Mouse (Mus musculus): ENCODE measurements around the gene Gpr39. TPM values are rescaled to one million over a fixed set of nuclear protein-coding genes. Genes with fewer than 3 reads are reported as not detected.

Gpr39 gene
- total and polyA plus RNA-seq, 2 experiments = 3.7 to 5.2 TPM

DNA sequence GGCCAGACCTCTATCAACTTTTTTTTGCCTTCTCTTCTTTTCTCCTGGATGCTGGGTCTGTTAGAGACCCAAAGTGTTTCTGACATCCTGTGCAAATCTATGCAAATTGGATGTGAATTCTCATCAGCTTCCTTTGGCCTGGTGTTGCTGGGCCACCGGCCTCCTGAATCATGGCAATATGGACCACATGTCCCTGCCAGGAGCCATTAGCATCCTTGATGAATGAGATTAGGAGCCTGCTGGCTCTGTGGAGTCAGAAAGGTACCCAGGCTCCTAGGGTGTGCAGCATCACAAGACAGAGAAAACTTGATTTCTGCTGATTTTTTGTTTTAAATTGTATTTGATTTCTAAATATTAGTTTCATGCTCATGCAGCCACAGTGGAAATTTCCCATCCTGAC is 85.3 kb downstream of the Gpr39 start:
- Histone ChIP-seq H3K36me3 (ENCODE audit: control insufficient read depth, insufficient read depth, low read length) (no peaks in the 10 kb centered on the region), H3K9ac (ENCODE audit: low read depth, low read length) (no peak overlapping the region), H3K27me3 (ENCODE audit: control insufficient read depth, insufficient read depth, low read length) (no peaks in the 10 kb centered on the region), H3K79me2 (ENCODE audit: control insufficient read depth, insufficient read depth, low read length) (no peaks in the 10 kb centered on the region; the same call in 1 of the 2 replicates), H3K4me3 (ENCODE audit: insufficient read depth, low read depth, low read length) (no peak overlapping the region), H3K27ac (replicated peaks; ENCODE audit: insufficient read depth, low read depth, low read length) (no peak overlapping the region), H3K4me1 (ENCODE audit: control insufficient read depth, insufficient read depth, low read length) (peaks cover 2% of the 10 kb centered on the region; the same call in 1 of the 2 replicates)
- TF ChIP-seq CTCF (IDR thresholded peaks at IDR 0.05; ENCODE audit: low read depth, low read length) (no peak), POLR2A (IDR thresholded peaks at IDR 0.05; ENCODE audit: extremely low read depth, insufficient read depth, low read length) (no peak)
- no peak for DNase-seq (ENCODE audit: extremely low read depth, low read depth, low spot score)
- WGBS = 94% methylated on average over 1 of the region's 1 CpGs

DNA sequence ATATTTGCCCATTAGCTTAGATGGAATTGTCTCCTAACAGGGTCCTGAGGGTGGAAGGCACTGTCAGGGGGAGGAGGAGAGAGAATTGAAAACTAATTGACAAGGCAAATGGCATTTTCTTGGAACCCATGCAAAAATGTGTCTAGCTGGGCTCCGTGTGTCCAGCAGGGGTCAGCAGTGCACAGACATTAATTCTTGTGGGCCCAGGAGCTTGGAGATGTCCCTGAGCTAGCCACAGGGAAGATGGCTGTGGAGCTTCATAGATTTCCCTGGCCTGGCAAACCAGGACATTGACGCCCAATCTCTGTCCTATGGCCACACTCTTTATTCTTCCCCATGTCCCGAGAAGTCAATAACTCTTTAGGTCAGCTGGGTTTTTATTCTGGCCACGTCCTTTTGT is 113.0 kb downstream of the Gpr39 start:
- no peak overlapping the region for H3K27ac ChIP-seq (replicated peaks; ENCODE audit: insufficient read depth, low read depth, low read length)
- WGBS = 49% methylated on average over 4 of the region's 4 CpGs
- H3K4me1 ChIP-seq (ENCODE audit: control insufficient read depth, insufficient read depth, low read length) = no peaks in the 10 kb centered on the region
- TF ChIP-seq POLR2A (IDR thresholded peaks at IDR 0.05; ENCODE audit: extremely low read depth, insufficient read depth, low read length) (no peak), CTCF (IDR thresholded peaks at IDR 0.05; ENCODE audit: low read depth, low read length) (peak; percentile 83)
- no peaks in the 10 kb centered on the region for H3K27me3 ChIP-seq (ENCODE audit: control insufficient read depth, insufficient read depth, low read length)
- no peaks in the 10 kb centered on the region for H3K79me2 ChIP-seq (ENCODE audit: control insufficient read depth, insufficient read depth, low read length)
- DNase-seq (ENCODE audit: extremely low read depth, low read depth, low spot score) = peak; percentile 21
- H3K36me3 ChIP-seq (ENCODE audit: control insufficient read depth, insufficient read depth, low read length) = no peaks in the 10 kb centered on the region
- no peak overlapping the region for H3K9ac ChIP-seq (ENCODE audit: low read depth, low read length)
- no peak overlapping the region for H3K4me3 ChIP-seq (ENCODE audit: insufficient read depth, low read depth, low read length)

DNA sequence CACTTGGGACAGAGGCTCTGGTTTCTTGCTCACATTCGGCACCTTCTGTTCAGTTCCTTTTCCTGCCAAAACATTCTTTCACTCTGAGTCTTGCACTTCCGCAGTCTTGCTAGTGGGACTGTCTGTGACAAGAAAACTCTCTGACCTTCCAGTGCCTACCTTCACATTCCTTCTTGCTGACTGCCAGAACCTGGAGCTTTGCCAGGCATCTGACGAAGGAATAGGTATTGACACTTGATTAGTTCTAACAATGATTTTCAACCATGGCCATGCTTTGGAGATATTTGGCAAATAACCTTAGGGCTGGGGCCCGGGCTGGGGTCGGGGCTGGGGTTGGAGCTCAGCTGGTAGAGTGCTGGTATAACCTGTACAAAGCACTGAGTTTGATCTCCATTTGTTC is 123.7 kb downstream of the Gpr39 start:
- Histone ChIP-seq H3K4me3 (ENCODE audit: insufficient read depth, low read depth, low read length) (no peak overlapping the region), H3K36me3 (ENCODE audit: control insufficient read depth, insufficient read depth, low read length) (no peaks in the 10 kb centered on the region), H3K27ac (replicated peaks; ENCODE audit: insufficient read depth, low read depth, low read length) (no peak overlapping the region), H3K27me3 (ENCODE audit: control insufficient read depth, insufficient read depth, low read length) (no peaks in the 10 kb centered on the region), H3K79me2 (ENCODE audit: control insufficient read depth, insufficient read depth, low read length) (no peaks in the 10 kb centered on the region), H3K4me1 (ENCODE audit: control insufficient read depth, insufficient read depth, low read length) (no peaks in the 10 kb centered on the region), H3K9ac (ENCODE audit: low read depth, low read length) (no peak overlapping the region)
- DNase-seq (ENCODE audit: extremely low read depth, low read depth, low spot score) = no peak
- WGBS = 92% methylated on average over 5 of the region's 5 CpGs
- TF ChIP-seq POLR2A (IDR thresholded peaks at IDR 0.05; ENCODE audit: extremely low read depth, insufficient read depth, low read length) = no peak
- no peak for TF ChIP-seq CTCF (IDR thresholded peaks at IDR 0.05; ENCODE audit: low read depth, low read length)

DNA sequence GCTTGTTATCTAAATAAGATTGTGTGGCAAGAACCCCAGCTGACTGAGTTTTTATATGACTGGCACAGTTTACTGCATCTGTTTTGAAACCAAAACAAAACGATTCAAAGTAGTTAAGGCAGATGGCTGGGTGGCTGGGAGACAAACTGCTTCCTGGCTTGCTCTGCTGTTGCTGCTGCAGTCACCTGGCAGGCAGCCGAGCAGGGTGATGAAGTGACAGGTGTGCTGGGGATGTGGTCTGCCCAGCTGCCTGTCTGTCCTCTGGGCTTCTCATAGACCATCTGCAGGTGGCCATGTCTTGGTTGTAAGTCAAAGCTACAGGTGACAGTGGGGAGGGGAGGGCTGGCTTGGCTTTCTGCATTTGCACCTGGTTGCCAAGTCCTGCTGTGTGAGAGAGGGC is 131.6 kb downstream of the Gpr39 start:
- no peak overlapping the region for H3K4me3 ChIP-seq (ENCODE audit: insufficient read depth, low read depth, low read length)
- TF ChIP-seq POLR2A (IDR thresholded peaks at IDR 0.05; ENCODE audit: extremely low read depth, insufficient read depth, low read length) = no peak
- no peak for TF ChIP-seq CTCF (IDR thresholded peaks at IDR 0.05; ENCODE audit: low read depth, low read length)
- H3K9ac ChIP-seq (ENCODE audit: low read depth, low read length) = no peak overlapping the region
- H3K4me1 ChIP-seq (ENCODE audit: control insufficient read depth, insufficient read depth, low read length) = no peaks in the 10 kb centered on the region
- WGBS = 42% methylated on average over 2 of the region's 2 CpGs
- no peaks in the 10 kb centered on the region for H3K36me3 ChIP-seq (ENCODE audit: control insufficient read depth, insufficient read depth, low read length)
- H3K79me2 ChIP-seq (ENCODE audit: control insufficient read depth, insufficient read depth, low read length) = no peaks in the 10 kb centered on the region
- no peaks in the 10 kb centered on the region for H3K27me3 ChIP-seq (ENCODE audit: control insufficient read depth, insufficient read depth, low read length)
- H3K27ac ChIP-seq (replicated peaks; ENCODE audit: insufficient read depth, low read depth, low read length) = no peak overlapping the region
- no peak for DNase-seq (ENCODE audit: extremely low read depth, low read depth, low spot score)

GRCm38 (mm10) chr1:125813141-125813782 is 136.5 kb downstream of the Gpr39 start:
- Histone ChIP-seq H3K27me3 (ENCODE audit: control insufficient read depth, insufficient read depth, low read length) (no peaks in the 10 kb centered on the region), H3K27ac (replicated peaks; ENCODE audit: insufficient read depth, low read depth, low read length) (no peak overlapping the region), H3K36me3 (ENCODE audit: control insufficient read depth, insufficient read depth, low read length) (no peaks in the 10 kb centered on the region), H3K4me1 (ENCODE audit: control insufficient read depth, insufficient read depth, low read length) (no peaks in the 10 kb centered on the region), H3K79me2 (ENCODE audit: control insufficient read depth, insufficient read depth, low read length) (no peaks in the 10 kb centered on the region), H3K4me3 (ENCODE audit: insufficient read depth, low read depth, low read length) (no peak overlapping the region), H3K9ac (ENCODE audit: low read depth, low read length) (no peak overlapping the region)
- no peak for DNase-seq (ENCODE audit: extremely low read depth, low read depth, low spot score)
- TF ChIP-seq POLR2A (IDR thresholded peaks at IDR 0.05; ENCODE audit: extremely low read depth, insufficient read depth, low read length) (no peak), CTCF (IDR thresholded peaks at IDR 0.05; ENCODE audit: low read depth, low read length) (no peak)
- 85% methylated on average over 9 of the region's 9 CpGs for WGBS

DNA sequence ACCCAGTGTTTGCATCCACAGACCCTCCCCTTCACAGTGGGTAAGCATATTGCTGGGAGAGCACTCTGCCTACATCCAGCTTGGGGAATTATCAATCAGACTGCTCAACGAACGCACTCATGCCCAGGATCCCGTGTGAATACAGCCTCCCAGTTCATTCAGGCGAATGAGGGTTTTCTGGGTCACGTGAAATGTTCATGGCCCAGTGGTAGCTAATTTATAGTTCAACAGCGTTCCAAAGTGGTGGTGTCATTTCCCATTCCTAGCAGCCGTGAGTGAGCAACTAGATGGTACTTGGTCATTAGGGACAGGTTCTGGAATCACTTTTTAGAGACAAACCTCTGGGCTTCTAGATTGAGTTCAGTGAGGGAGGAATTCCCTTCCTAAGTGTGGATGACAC is 144.3 kb downstream of the Gpr39 start:
- H3K9ac ChIP-seq (ENCODE audit: low read depth, low read length) = no peak overlapping the region
- 93% methylated on average over 7 of the region's 7 CpGs for WGBS
- TF ChIP-seq POLR2A (IDR thresholded peaks at IDR 0.05; ENCODE audit: extremely low read depth, insufficient read depth, low read length) = no peak
- TF ChIP-seq CTCF (IDR thresholded peaks at IDR 0.05; ENCODE audit: low read depth, low read length) = no peak
- no peaks in the 10 kb centered on the region for H3K79me2 ChIP-seq (ENCODE audit: control insufficient read depth, insufficient read depth, low read length)
- H3K4me1 ChIP-seq (ENCODE audit: control insufficient read depth, insufficient read depth, low read length) = no peaks in the 10 kb centered on the region
- no peaks in the 10 kb centered on the region for H3K36me3 ChIP-seq (ENCODE audit: control insufficient read depth, insufficient read depth, low read length)
- no peak for DNase-seq (ENCODE audit: extremely low read depth, low read depth, low spot score)
- H3K27me3 ChIP-seq (ENCODE audit: control insufficient read depth, insufficient read depth, low read length) = no peaks in the 10 kb centered on the region
- H3K27ac ChIP-seq (replicated peaks; ENCODE audit: insufficient read depth, low read depth, low read length) = no peak overlapping the region
- H3K4me3 ChIP-seq (ENCODE audit: insufficient read depth, low read depth, low read length) = no peak overlapping the region
